Mouse (Mus musculus) forebrain, embryonic 10.5 days (tissue): Measurements from ENCODE around the gene BC049352. TPM values are rescaled to one million over a fixed set of nuclear protein-coding genes. Genes with fewer than 3 reads are reported as not detected.

Experiments
- DNase-seq: peaks from one replicate; pipeline ENCODE4 v3.0.0-alpha.2; 2017; ENCODE audit warnings: low spot score; ENCODE audit errors: extremely low spot score
- H3K27ac ChIP-seq: fragments of 300-500 bp; sonication (generic); 2 replicates; pipeline ENCODE4 v1.5.1; 2016; ENCODE audit warnings: mild to moderate bottlenecking
- H3K27me3 ChIP-seq: fragments of 300-500 bp; sonication (generic); 2 replicates; pipeline ENCODE4 v1.6.1; 2016; ENCODE audit warnings: mild to moderate bottlenecking; ENCODE audit not compliant: poor library complexity, severe bottlenecking
- H3K36me3 ChIP-seq: fragments of 300-500 bp; sonication (generic); replicated peaks from 2 replicates; pipeline ENCODE4 v1.6.1; 2016; ENCODE audit warnings: mild to moderate bottlenecking, moderate library complexity
- H3K4me1 ChIP-seq: fragments of 300-500 bp; sonication (generic); 2 replicates; pipeline ENCODE4 v1.6.1; 2016
- H3K4me3 ChIP-seq: fragments of 300-500 bp; sonication (generic); 2 replicates; pipeline ENCODE4 v1.5.1; 2016; ENCODE audit warnings: mild to moderate bottlenecking, moderate library complexity
- H3K9me3 ChIP-seq: fragments of 300-500 bp; sonication (generic); 2 replicates; pipeline ENCODE4 v1.6.1; 2016; ENCODE audit warnings: mild to moderate bottlenecking, moderate library complexity
- WGBS: fragments of 180-500 bp; shearing (Covaris S2); methylation state at CpG from one replicate; pipeline ENCODE4 v1.1.7; 2016; 5-methylcytosine and 5-hydroxymethylcytosine counted together
- polyA plus RNA-seq: library from polyadenylated mRNA; unstranded; fragments of >200 nt; fragmentation: Nextera tagmentation; extraction: Ambion mirVana; gene quantifications from 2 replicates; pipeline ENCODE4 v1.2.1, GENCODE M21; 2016

Gene BC049352
- polyA plus RNA-seq, 1 experiment from 2014 or later, result not detected

DNA sequence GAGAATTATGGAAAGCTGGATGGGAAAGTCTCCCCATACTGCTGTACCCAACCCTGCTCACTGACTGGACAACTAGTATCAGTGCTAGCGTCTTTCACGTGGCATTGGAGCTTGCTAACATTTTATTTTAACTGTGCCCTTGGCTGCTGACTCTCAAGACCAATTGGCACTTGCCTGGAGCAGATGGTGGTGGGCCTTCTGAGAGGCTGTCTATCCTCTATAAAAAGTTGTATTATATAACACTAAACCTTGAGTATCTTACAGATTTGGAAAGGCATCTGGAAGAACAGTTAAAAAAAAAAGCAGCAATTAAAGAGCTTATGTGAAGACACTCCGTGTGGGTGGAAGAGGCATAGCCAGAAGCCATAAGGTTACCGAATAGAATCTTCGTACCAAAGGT, 11.7 kb upstream of the BC049352 start:
- 89% methylated on average over 5 of the region's 5 CpGs for WGBS
- Histone ChIP-seq H3K27me3 (no peaks in the 10 kb centered on the region), H3K4me3 (no peak overlapping the region), H3K36me3 (no peaks in the 10 kb centered on the region), H3K4me1 (no peaks in the 10 kb centered on the region), H3K27ac (no peak overlapping the region), H3K9me3 (no peaks in the 10 kb centered on the region)
- no peak for DNase-seq

DNA sequence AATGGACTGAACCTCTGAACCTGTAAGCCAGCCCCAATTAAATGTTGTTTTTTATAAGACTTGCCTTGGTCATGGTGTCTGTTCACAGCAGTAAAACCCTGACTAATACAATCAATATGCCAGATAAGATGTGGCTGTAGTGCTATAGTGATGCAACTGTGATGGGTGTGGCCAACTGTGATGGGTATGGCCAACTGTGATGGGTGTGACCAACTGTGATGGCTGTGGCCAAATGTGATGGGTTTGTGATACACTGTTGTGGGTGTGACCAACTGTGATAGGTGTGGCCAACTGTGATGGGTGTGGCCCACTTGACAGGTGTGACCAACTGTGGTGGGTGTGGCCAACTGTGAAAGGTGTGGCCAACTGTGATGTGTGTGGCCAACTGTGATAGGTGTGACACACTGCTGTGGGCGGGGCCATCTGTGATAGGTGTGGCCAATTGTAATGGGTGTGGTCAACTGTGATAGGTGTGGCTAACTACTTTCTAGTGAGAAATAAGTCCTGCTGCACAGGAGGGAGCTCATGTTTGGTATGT, 10.7 kb upstream of the BC049352 start:
- no peaks in the 10 kb centered on the region for H3K9me3 ChIP-seq
- 81% methylated on average over 1 of the region's 1 CpGs for WGBS

DNA sequence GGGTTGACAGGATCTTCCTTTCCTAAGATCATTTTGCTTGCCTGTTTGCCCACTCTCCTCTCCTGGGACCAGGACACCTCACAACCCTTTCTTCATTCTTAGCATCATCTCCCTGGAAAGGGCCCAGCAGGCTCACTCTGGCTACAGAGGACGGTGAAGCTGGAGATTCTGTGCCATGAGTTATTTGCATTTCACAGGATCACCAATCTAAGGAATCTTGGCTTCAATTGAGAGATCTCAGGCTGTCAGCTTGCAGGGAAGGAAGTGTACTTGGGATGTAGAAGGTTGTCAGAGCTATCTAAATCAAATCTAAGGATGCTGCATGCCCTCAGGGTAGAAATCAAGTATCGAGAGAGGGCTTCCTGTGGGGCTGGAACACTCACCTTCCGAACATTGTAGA, 8.3 kb upstream of the BC049352 start:
- Histone ChIP-seq H3K4me3 (no peak overlapping the region), H3K36me3 (no peaks in the 10 kb centered on the region), H3K4me1 (no peaks in the 10 kb centered on the region)

More for the DNA sequence above, 10.7 kb upstream of the BC049352 start:
- Histone ChIP-seq H3K27ac (no peak overlapping the region), H3K27me3 (no peaks in the 10 kb centered on the region), H3K4me1 (no peaks in the 10 kb centered on the region), H3K4me3 (no peak overlapping the region), H3K36me3 (no peaks in the 10 kb centered on the region)
- DNase-seq, result no peak

DNA sequence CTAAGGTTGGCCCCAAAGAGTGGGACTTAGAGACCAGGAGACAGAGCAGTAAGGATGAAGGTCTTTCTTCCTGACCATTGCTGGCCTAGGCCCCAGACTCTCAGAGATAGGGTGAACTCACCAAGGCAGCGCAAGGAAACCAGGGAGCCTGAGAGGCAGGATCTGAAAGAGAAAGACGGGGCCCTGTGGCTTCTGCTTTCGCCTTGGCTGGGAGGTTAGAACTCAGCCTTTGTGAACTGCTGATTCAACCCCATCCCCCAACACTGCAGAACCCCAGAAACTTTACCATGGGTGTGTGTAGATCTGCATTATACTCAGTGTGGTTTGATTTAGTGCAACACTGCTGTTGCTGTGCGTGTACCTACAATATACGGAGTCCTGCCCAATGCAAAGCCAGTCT, 2.5 kb upstream of the BC049352 start:
- no peak for DNase-seq
- Histone ChIP-seq H3K27ac (no peak overlapping the region), H3K9me3 (no peaks in the 10 kb centered on the region), H3K4me1 (no peaks in the 10 kb centered on the region), H3K4me3 (no peak overlapping the region), H3K27me3 (no peaks in the 10 kb centered on the region), H3K36me3 (no peaks in the 10 kb centered on the region)
- WGBS, result 85% methylated on average over 5 of the region's 5 CpGs

More for the DNA sequence above, 8.3 kb upstream of the BC049352 start:
- Histone ChIP-seq H3K27ac (no peak overlapping the region), H3K9me3 (no peaks in the 10 kb centered on the region), H3K27me3 (no peaks in the 10 kb centered on the region)
- 73% methylated on average over 3 of the region's 3 CpGs for WGBS
- DNase-seq, result no peak

DNA sequence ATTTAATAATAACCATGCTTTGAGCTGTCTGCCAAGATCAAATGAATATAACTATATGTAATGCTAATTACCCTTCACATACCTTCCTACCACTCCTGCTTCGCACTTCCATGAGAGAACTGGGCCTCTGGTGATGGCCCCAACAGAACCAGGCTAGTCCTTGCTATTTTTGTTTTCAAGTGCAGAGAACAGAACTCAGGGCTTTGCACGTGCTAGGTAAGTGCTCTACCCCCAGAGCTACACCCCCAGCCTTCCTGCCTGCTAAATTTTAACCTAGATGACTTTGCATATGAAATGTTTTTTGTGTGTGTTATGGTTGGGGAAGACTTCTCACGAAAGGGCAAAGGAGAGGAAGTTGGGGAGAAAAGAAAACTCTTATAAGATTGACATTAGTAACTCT, 714 bp downstream of the BC049352 start:
- DNase-seq, result no peak
- Histone ChIP-seq H3K9me3 (no peaks in the 10 kb centered on the region), H3K36me3 (no peaks in the 10 kb centered on the region), H3K4me3 (no peak overlapping the region), H3K27me3 (no peaks in the 10 kb centered on the region), H3K4me1 (no peaks in the 10 kb centered on the region), H3K27ac (no peak overlapping the region)
- WGBS, result 76% methylated on average over 3 of the region's 3 CpGs

DNA sequence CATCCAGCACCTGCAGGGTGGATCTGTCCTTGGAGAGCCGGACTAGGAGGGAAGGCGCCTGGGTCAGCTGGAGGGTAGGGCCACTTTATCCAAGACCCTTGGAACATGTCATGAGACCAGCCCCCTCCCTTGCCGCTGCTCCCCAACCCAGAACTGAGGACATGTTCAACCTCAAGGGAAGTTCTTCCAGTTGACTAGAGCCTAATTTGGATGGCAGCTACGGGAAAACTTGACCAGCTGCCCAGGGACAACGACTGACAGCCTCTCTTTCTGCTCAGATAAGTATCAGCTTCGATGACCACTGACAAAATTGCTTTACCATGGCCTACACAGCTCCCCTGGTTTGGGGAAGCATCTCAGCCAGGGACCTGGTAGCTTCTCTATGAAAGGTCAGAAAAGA, 1.5 kb downstream of the BC049352 start:
- H3K4me3 ChIP-seq, result no peak overlapping the region
- no peak overlapping the region for H3K27ac ChIP-seq
- no peaks in the 10 kb centered on the region for H3K27me3 ChIP-seq
- WGBS, result 84% methylated on average over 6 of the region's 6 CpGs
- DNase-seq, result no peak
- no peaks in the 10 kb centered on the region for H3K4me1 ChIP-seq
- no peaks in the 10 kb centered on the region for H3K9me3 ChIP-seq
- H3K36me3 ChIP-seq, result no peaks in the 10 kb centered on the region

DNA sequence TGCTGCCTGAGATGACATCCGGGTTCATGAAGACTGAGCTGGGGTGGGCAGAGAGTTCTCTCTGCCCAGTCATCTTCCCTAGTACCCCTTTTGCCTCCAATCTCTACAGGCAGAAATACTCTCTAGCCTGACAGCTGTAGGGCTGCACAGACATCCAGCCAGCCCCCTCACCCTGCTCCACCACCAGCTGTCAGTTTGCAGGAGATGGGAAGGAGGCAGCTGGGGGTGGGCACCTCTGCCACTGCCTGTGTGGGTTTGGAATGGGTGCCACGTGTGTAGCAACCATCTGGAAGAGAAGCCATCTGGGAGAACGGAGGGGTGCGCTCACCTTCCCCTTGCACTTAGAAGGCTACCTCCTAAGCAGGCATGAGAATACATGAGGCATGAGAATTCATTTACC, 3.4 kb downstream of the BC049352 start:
- H3K27ac ChIP-seq, result no peak overlapping the region

DNA sequence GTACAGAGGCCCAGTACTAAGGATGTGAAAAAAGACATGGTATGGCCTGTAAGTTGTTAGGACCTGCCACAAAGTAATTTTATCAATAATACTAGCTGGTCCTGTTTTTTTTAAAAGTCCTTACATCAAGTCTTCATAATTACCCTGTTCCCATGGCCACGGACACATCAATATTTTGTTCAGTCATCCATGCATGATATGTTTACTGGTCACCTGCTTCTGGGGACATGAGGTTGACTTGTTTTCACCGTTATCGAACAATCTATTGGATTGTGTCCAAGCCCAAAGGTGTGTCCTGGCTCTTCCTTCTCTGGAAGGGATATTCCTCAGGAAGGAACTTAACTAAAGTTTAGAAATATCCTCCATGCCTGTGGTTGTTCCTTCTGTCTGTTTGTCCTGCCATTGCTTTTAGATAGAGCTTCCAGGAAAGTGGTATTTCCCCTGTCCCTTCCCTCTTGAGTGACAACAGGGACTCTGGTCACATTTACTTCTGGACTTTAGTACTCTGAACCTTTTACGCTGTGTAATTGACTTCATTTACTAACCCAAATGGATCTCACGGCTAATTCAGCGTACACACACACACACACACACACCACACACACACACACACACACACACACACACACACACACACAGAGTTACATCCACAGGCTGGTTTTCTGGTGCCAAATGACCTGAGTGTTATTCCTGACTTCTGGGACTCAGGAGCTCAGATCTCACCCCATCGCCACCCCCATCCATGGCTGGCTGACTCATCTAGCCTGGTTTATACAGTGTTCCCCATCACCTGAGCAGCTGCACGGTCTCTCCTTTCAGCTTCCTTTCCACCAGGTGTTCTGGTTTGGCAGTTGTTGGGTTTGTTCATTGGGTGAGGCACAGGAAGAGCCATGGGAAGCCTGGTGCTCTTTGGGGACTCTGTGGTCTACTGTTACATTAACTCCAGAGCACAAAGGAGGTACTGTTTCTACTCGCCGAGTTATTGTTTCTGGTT, 7.1 kb downstream of the BC049352 start:
- Histone ChIP-seq H3K27ac (no peak overlapping the region), H3K36me3 (no peaks in the 10 kb centered on the region), H3K9me3 (no peaks in the 10 kb centered on the region), H3K27me3 (no peaks in the 10 kb centered on the region), H3K4me1 (no peaks in the 10 kb centered on the region), H3K4me3 (no peak overlapping the region)
- DNase-seq, result no peak
- 94% methylated on average over 10 of the region's 10 CpGs for WGBS

More for the DNA sequence above, 3.4 kb downstream of the BC049352 start:
- no peak overlapping the region for H3K4me3 ChIP-seq
- DNase-seq, result no peak
- H3K36me3 ChIP-seq, result no peaks in the 10 kb centered on the region
- 85% methylated on average over 4 of the region's 4 CpGs for WGBS
- no peaks in the 10 kb centered on the region for H3K9me3 ChIP-seq
- no peaks in the 10 kb centered on the region for H3K4me1 ChIP-seq
- no peaks in the 10 kb centered on the region for H3K27me3 ChIP-seq

DNA sequence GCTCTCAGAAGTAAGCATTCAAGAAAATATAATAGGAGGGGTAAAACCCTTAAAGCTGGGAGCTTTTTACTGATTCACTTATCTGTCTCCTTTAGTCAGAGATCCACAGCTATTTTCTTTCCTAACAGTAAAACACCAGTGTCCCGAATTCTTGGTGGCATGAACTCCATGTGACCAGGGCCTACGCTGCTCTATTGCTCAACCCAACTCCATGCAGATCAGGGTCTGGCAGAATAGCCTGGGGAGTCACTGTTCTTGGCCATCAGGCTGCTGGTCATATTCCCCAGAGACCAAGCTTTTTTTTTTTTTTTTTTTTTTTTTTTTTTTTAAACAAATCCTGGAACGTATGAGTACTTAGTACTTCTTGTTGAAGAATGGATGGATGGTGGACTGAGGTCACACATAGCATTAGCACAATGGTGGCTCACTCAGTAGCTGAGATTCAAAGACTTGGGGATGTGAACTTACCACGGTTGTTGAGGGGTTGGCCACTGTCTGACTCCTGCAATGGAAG, 7.9 kb downstream of the BC049352 start:
- WGBS, result 86% methylated on average over 4 of the region's 4 CpGs
- Histone ChIP-seq H3K27ac (no peak overlapping the region), H3K36me3 (no peaks in the 10 kb centered on the region), H3K4me1 (no peaks in the 10 kb centered on the region), H3K27me3 (no peaks in the 10 kb centered on the region), H3K9me3 (no peaks in the 10 kb centered on the region), H3K4me3 (no peak overlapping the region)
- no peak for DNase-seq

DNA sequence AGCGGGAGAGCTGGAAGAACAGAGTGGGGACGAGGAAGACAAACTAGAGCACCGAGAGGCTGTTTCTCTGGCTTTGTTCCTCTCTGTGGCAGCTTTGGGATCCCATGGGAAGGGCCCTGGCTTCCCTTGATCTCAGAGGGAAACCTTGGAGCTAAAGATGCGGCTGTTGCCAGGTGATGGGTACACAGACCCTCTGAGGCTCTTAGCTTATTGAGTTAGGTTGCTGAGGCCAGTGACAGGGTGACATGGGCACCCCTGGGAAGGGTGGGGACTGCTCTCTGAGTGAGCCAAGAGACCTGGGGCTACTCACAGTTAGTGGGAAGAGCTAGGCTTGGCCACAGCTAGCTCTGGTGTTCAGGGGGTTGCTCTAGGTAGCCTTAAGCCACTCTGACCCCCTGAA, 13.7 kb downstream of the BC049352 start:
- H3K4me1 ChIP-seq, result peaks cover 5% of the 10 kb centered on the region; the same call in 1 of the 2 replicates
- WGBS, result 78% methylated on average over 4 of the region's 4 CpGs
- no peaks in the 10 kb centered on the region for H3K36me3 ChIP-seq
- no peak for DNase-seq
- no peaks in the 10 kb centered on the region for H3K9me3 ChIP-seq
- 0 out of 2 replicates have a peak overlapping the region, but pooled peaks have one; percentile 12 for H3K27ac ChIP-seq
- H3K27me3 ChIP-seq, result no peaks in the 10 kb centered on the region
- no peak overlapping the region for H3K4me3 ChIP-seq

DNA sequence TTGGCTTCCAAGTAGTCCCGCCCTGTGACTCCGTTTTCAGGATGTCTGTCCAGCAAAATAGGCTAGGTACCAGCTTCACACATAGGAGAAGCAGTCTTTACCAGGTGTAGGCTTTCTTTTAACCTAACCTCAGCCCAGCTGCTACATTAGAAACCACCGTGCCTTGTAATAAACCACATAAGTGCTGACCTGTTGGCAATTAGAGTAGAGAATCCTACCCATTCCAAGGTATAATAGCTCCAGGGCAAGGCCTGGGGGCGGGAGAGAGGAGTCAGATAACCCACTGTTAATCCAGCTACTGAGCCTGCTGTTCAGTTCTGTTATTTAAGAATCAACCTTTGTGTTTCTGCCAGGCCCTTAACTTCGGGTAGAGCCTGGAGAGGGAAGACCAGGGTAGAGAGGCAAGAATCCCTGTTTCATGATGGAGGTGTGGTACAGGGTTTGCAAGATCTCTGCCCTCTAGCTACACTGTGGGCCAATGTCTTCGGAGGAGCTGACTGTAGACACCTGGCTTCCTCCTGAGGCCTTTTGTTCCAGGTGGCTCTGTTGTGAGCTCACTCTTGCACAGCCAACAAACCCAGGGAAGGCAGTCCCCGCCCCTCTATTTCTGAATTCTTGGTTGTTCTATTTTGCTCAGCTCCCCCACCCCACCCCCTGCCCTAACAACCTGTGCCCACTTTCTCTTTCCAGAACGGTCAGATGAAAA, 14.5 kb downstream of the BC049352 start:
- H3K27ac ChIP-seq, result 0 out of 2 replicates have a peak overlapping the region, but pooled peaks have one; percentile 12
- H3K36me3 ChIP-seq, result no peaks in the 10 kb centered on the region
- H3K27me3 ChIP-seq, result no peaks in the 10 kb centered on the region
- WGBS, result 75% methylated on average over 8 of the region's 8 CpGs
- H3K4me1 ChIP-seq, result peaks cover 5% of the 10 kb centered on the region; the same call in 1 of the 2 replicates
- no peak for DNase-seq
- H3K9me3 ChIP-seq, result no peaks in the 10 kb centered on the region
- no peak overlapping the region for H3K4me3 ChIP-seq

DNA sequence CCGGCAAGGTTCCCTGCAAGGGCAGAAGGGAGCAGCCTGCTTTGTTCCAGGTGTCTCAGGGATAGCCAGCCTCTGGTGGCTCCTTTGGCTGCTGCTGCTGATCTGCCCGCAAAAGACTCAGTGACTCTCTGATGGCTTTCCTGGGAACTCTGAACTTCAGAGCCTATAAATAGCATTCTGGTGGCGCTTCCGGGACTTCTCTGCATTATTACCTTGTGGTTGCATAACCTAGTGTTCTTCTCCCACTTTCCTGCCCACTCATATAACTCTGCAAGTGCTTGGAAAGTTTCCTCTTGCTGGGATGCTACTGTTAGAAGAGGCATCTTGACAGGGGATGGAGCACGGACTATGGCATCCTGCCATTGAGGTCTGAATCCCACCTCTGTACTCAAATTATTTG, 15.7 kb downstream of the BC049352 start:
- DNase-seq, result no peak
- Histone ChIP-seq H3K27ac (no peak overlapping the region), H3K4me3 (no peak overlapping the region), H3K4me1 (peaks cover 5% of the 10 kb centered on the region; the same call in 1 of the 2 replicates), H3K9me3 (no peaks in the 10 kb centered on the region), H3K36me3 (no peaks in the 10 kb centered on the region), H3K27me3 (no peaks in the 10 kb centered on the region)
- whole genome bisulfite sequencing, result 90% methylated on average over 5 of the region's 5 CpGs
